Mouse (Mus musculus): ENCODE measurements around the gene Castor2. TPM values are rescaled to one million over a fixed set of nuclear protein-coding genes. Genes with fewer than 3 reads are reported as not detected.
A peak's percentile ranks its signal among the peaks of the same experiment; 100 is the strongest.

Gene Castor2
- polyA plus RNA-seq (2014; fragmentation: Nextera tagmentation; extraction: Ambion mirVana): 5.0 and 6.1 TPM in 2 replicates

GRCm38 (mm10) chr5:134099496-134100211 lies at the start of gene Castor2:
Gene Castor2, plus strand, starts transcription at chr5:134099711.
- peak within 1 kb of the TSS; percentile 45; the same call in 1 of the 2 replicates for H3K27ac ChIP-seq (ENCODE audit: low read length)
- ATAC-seq (ENCODE audit: insufficient number of reproducible peaks, insufficient read depth, low FRiP score, low read depth): peak; percentile 91
- peaks cover 23% of the 10 kb centered on the region; the same call in 1 of the 2 replicates for H3K4me1 ChIP-seq (ENCODE audit: control insufficient read depth, insufficient read depth, low read length)
- peak within 1 kb of the TSS; percentile 50 for H3K9ac ChIP-seq (replicated peaks; ENCODE audit: low read depth, low read length)
- H3K36me3 ChIP-seq (ENCODE audit: control insufficient read depth, insufficient read depth, low read length): no peaks in the 10 kb centered on the region
- peak within 1 kb of the TSS; percentile 92 for H3K4me2 ChIP-seq (replicated peaks; ENCODE audit: low read depth, low read length)
- H3K27me3 ChIP-seq (ENCODE audit: control insufficient read depth, insufficient read depth, low read length): no peaks in the 10 kb centered on the region
- under 1% methylated on average over 56 of the region's 58 CpGs for WGBS
- H3K9me3 ChIP-seq (ENCODE audit: control insufficient read depth, low read depth, low read length): no peaks in the 10 kb centered on the region
- peak within 1 kb of the TSS; percentile 69 for H3K4me3 ChIP-seq (ENCODE audit: low read depth, low read length)

- 17% methylated on average over 10 of the region's 10 CpGs for WGBS
- H3K9ac ChIP-seq (replicated peaks; ENCODE audit: low read depth, low read length): no peak overlapping the region
- H3K4me2 ChIP-seq (replicated peaks; ENCODE audit: low read depth, low read length): no peak overlapping the region
- H3K9me3 ChIP-seq (ENCODE audit: control insufficient read depth, low read depth, low read length): no peaks in the 10 kb centered on the region
- no peaks in the 10 kb centered on the region for H3K36me3 ChIP-seq (ENCODE audit: control insufficient read depth, insufficient read depth, low read length)
- H3K27me3 ChIP-seq (ENCODE audit: control insufficient read depth, insufficient read depth, low read length): no peaks in the 10 kb centered on the region
- H3K27ac ChIP-seq (ENCODE audit: low read length): no peak overlapping the region
- H3K4me3 ChIP-seq (ENCODE audit: low read depth, low read length): no peak overlapping the region
- H3K4me1 ChIP-seq (ENCODE audit: control insufficient read depth, insufficient read depth, low read length): peaks cover 3% of the 10 kb centered on the region; the same call in 1 of the 2 replicates
- ATAC-seq (ENCODE audit: insufficient number of reproducible peaks, insufficient read depth, low FRiP score, low read depth): no peak
Measured at GRCm38 (mm10) chr5:134050711-134051110, 48.8 kb upstream of the Castor2 start.

GRCm38 (mm10) chr5:134052614-134053013 lies 46.9 kb upstream of the Castor2 start:
- no peak overlapping the region for H3K9ac ChIP-seq (replicated peaks; ENCODE audit: low read depth, low read length)
- no peaks in the 10 kb centered on the region for H3K9me3 ChIP-seq (ENCODE audit: control insufficient read depth, low read depth, low read length)
- no peak overlapping the region for H3K27ac ChIP-seq (ENCODE audit: low read length)
- no peaks in the 10 kb centered on the region for H3K27me3 ChIP-seq (ENCODE audit: control insufficient read depth, insufficient read depth, low read length)
- peaks cover 3% of the 10 kb centered on the region; the same call in 1 of the 2 replicates for H3K4me1 ChIP-seq (ENCODE audit: control insufficient read depth, insufficient read depth, low read length)
- no peak overlapping the region for H3K4me3 ChIP-seq (ENCODE audit: low read depth, low read length)
- ATAC-seq (ENCODE audit: insufficient number of reproducible peaks, insufficient read depth, low FRiP score, low read depth): no peak
- no peaks in the 10 kb centered on the region for H3K36me3 ChIP-seq (ENCODE audit: control insufficient read depth, insufficient read depth, low read length)
- WGBS: 78% methylated on average over 4 of the region's 4 CpGs
- H3K4me2 ChIP-seq (replicated peaks; ENCODE audit: low read depth, low read length): no peak overlapping the region

GRCm38 (mm10) chr5:134054496-134054895 lies 45.0 kb upstream of the Castor2 start:
- no peaks in the 10 kb centered on the region for H3K9me3 ChIP-seq (ENCODE audit: control insufficient read depth, low read depth, low read length)
- no peaks in the 10 kb centered on the region for H3K27me3 ChIP-seq (ENCODE audit: control insufficient read depth, insufficient read depth, low read length)
- H3K36me3 ChIP-seq (ENCODE audit: control insufficient read depth, insufficient read depth, low read length): no peaks in the 10 kb centered on the region
- H3K4me3 ChIP-seq (ENCODE audit: low read depth, low read length): no peak overlapping the region
- 79% methylated on average over 4 of the region's 4 CpGs for WGBS
- no peak overlapping the region for H3K4me2 ChIP-seq (replicated peaks; ENCODE audit: low read depth, low read length)
- H3K4me1 ChIP-seq (ENCODE audit: control insufficient read depth, insufficient read depth, low read length): peaks cover 3% of the 10 kb centered on the region; the same call in 1 of the 2 replicates
- ATAC-seq (ENCODE audit: insufficient number of reproducible peaks, insufficient read depth, low FRiP score, low read depth): no peak
- no peak overlapping the region for H3K9ac ChIP-seq (replicated peaks; ENCODE audit: low read depth, low read length)
- H3K27ac ChIP-seq (ENCODE audit: low read length): no peak overlapping the region

DNA sequence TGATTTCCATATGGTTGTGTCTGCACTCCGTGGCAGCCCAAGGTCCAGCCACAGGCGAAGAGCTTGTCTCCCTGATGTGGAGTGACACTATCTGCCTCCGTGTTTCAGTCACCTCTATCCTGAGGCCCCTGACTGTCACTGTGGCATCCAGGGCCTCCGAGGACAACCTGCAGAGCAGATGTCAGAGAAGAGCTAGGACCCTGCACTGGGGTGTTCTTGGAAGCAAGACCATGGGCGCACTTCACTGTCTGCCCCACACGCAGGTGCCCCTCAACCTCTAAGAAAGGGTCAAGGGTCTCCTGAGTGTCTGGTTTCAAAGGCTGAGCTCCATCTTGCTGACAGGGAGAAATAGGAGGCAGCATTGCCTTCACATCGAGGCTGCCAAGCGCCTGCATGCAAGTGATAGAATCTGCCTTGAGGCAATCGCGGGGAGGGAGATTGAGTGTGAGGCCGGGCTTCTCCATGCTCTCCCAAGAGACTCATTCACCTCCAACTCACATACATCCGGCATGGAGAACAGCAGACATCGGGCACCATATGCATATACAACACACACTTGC lies 40.6 kb upstream of the Castor2 start:
- Histone ChIP-seq H3K9ac (replicated peaks; ENCODE audit: low read depth, low read length) (no peak overlapping the region), H3K36me3 (ENCODE audit: control insufficient read depth, insufficient read depth, low read length) (no peaks in the 10 kb centered on the region), H3K4me3 (ENCODE audit: low read depth, low read length) (no peak overlapping the region), H3K4me2 (replicated peaks; ENCODE audit: low read depth, low read length) (no peak overlapping the region), H3K27ac (ENCODE audit: low read length) (no peak overlapping the region), H3K4me1 (ENCODE audit: control insufficient read depth, insufficient read depth, low read length) (no peaks in the 10 kb centered on the region), H3K9me3 (ENCODE audit: control insufficient read depth, low read depth, low read length) (no peaks in the 10 kb centered on the region), H3K27me3 (ENCODE audit: control insufficient read depth, insufficient read depth, low read length) (no peaks in the 10 kb centered on the region)
- ATAC-seq (ENCODE audit: insufficient number of reproducible peaks, insufficient read depth, low FRiP score, low read depth): no peak
- 35% methylated on average over 13 of the region's 13 CpGs for WGBS

DNA sequence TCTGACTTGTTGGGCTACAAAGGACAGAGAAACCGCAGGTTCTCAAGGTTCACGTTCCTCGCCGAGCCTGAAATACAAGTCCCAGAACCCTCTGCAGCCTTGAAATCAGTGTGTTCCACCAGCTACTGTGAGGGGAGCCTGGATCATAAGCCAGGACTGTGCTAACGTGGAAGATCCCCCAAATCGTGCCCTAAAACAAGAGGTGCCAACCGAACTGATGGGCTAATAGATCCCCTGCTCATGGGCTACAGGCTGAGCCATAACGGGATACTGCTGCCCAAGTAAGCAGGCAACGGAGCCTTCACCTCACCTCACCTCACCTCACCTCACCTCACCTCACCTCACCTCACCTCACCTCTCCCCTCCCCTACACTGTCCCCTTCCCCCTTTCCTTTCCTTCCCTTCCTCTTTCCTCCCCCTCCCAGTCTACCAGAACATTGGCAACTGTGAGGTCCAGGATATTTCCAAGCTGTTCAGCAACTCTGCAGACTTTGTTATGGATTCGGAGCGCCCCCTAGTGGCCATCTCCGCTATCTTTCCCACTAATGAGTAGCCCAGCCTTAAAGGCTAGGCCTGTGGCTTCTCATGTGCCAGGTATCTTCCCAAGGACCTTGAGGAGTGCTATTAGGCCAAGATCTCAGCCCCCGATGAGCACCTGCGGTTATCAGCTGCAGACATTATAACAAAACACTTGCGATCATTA lies 36.0 kb upstream of the Castor2 start:
- peak; percentile 75 for ATAC-seq (ENCODE audit: insufficient number of reproducible peaks, insufficient read depth, low FRiP score, low read depth)
- H3K4me2 ChIP-seq (replicated peaks; ENCODE audit: low read depth, low read length): no peak overlapping the region

GRCm38 (mm10) chr5:134066261-134066660 lies 33.2 kb upstream of the Castor2 start:
- Histone ChIP-seq H3K27me3 (ENCODE audit: control insufficient read depth, insufficient read depth, low read length) (no peaks in the 10 kb centered on the region), H3K36me3 (ENCODE audit: control insufficient read depth, insufficient read depth, low read length) (no peaks in the 10 kb centered on the region), H3K27ac (ENCODE audit: low read length) (no peak overlapping the region), H3K4me2 (replicated peaks; ENCODE audit: low read depth, low read length) (no peak overlapping the region), H3K9ac (replicated peaks; ENCODE audit: low read depth, low read length) (no peak overlapping the region), H3K4me1 (ENCODE audit: control insufficient read depth, insufficient read depth, low read length) (no peaks in the 10 kb centered on the region), H3K4me3 (ENCODE audit: low read depth, low read length) (no peak overlapping the region), H3K9me3 (ENCODE audit: control insufficient read depth, low read depth, low read length) (no peaks in the 10 kb centered on the region)
- WGBS: 35% methylated on average over 3 of the region's 3 CpGs
- no peak for ATAC-seq (ENCODE audit: insufficient number of reproducible peaks, insufficient read depth, low FRiP score, low read depth)

More for the DNA sequence above, 36.0 kb upstream of the Castor2 start:
- Histone ChIP-seq H3K27me3 (ENCODE audit: control insufficient read depth, insufficient read depth, low read length) (no peaks in the 10 kb centered on the region), H3K9me3 (ENCODE audit: control insufficient read depth, low read depth, low read length) (no peaks in the 10 kb centered on the region), H3K9ac (replicated peaks; ENCODE audit: low read depth, low read length) (no peak overlapping the region), H3K27ac (ENCODE audit: low read length) (no peak overlapping the region), H3K36me3 (ENCODE audit: control insufficient read depth, insufficient read depth, low read length) (no peaks in the 10 kb centered on the region), H3K4me3 (ENCODE audit: low read depth, low read length) (no peak overlapping the region), H3K4me1 (ENCODE audit: control insufficient read depth, insufficient read depth, low read length) (no peaks in the 10 kb centered on the region)
- 43% methylated on average over 15 of the region's 15 CpGs for WGBS

DNA sequence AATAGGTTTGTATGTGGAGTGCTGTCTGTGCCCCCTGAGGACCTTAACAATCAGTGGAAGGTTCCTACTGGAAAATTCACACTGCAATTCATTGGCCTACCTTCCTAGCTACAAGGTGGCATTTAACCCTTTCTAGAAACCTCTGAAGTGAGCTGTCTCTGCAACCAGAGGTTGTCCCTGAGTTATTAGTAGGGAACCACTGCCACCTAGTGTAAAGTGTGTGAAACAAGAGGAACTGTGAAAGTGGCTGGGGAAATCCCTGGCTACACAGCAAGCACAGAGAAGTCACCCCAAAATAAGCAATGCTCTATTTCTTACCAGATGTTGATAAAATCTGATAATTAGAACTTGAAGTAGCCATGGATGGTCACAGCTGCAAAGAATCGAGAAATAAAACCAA lies 31.6 kb upstream of the Castor2 start:
- ATAC-seq (ENCODE audit: insufficient number of reproducible peaks, insufficient read depth, low FRiP score, low read depth): no peak
- Histone ChIP-seq H3K4me3 (ENCODE audit: low read depth, low read length) (no peak overlapping the region), H3K9ac (replicated peaks; ENCODE audit: low read depth, low read length) (no peak overlapping the region), H3K4me2 (replicated peaks; ENCODE audit: low read depth, low read length) (no peak overlapping the region), H3K36me3 (ENCODE audit: control insufficient read depth, insufficient read depth, low read length) (no peaks in the 10 kb centered on the region), H3K4me1 (ENCODE audit: control insufficient read depth, insufficient read depth, low read length) (no peaks in the 10 kb centered on the region), H3K27ac (ENCODE audit: low read length) (no peak overlapping the region), H3K27me3 (ENCODE audit: control insufficient read depth, insufficient read depth, low read length) (no peaks in the 10 kb centered on the region), H3K9me3 (ENCODE audit: control insufficient read depth, low read depth, low read length) (no peaks in the 10 kb centered on the region)
- 26% methylated on average over 1 of the region's 1 CpGs for whole genome bisulfite sequencing

All from stomach, embryonic 14.5 days (tissue).